Mouse (Mus musculus): ENCODE results near the gene Cux1.

Cux1 gene

DNA sequence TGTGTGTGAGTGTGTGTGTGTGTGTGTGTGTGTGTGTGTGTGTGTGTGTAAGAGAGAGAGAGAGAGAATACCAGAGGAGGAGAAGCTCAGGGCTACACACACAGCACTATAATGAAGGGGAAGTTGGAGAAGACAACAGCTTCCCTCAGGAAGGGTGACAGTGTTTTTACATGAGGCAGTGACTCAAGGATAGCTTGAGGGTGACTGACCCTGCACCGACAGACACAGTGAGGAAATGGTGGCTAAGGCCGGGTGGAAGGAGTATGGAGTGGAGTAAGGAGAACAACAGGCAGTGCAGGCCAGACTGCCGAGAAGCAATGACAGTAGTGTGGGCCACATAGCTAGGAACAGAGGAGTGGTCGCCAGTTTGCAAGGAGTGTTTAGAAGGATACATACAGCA, 137.6 kb downstream of the Cux1 start:
- DNase-seq (ENCODE audit: low read depth, low spot score), result no peak

DNA sequence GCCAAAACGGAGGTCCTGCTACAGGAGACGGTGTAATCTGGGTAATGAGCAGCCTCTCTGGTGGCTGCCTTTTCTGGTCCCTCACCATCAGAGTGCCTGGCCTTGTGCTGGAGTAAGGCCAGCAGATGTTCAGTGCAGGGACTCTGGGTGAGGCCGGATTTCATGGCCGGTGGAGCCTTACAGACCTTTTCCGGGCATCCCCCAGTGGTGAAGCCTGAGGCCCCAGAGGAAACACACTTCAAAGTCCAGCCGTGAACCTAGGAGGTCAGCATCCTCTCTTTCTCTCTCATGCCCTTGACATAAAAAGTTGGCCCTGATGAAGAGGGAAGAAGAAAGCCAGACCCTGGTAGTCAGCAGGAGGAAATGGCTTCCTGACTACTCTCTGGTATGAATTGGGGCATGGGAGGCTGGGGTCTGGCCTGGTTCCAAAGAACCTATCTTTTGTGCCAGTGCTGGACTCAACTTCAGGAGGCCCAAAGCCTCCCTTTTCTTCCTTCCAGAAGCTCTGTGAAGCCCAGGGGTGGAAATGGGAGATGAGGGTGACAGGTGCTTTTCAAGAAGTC, 138.7 kb downstream of the Cux1 start:
- DNase-seq (ENCODE audit: low read depth, low spot score), result no peak

DNA sequence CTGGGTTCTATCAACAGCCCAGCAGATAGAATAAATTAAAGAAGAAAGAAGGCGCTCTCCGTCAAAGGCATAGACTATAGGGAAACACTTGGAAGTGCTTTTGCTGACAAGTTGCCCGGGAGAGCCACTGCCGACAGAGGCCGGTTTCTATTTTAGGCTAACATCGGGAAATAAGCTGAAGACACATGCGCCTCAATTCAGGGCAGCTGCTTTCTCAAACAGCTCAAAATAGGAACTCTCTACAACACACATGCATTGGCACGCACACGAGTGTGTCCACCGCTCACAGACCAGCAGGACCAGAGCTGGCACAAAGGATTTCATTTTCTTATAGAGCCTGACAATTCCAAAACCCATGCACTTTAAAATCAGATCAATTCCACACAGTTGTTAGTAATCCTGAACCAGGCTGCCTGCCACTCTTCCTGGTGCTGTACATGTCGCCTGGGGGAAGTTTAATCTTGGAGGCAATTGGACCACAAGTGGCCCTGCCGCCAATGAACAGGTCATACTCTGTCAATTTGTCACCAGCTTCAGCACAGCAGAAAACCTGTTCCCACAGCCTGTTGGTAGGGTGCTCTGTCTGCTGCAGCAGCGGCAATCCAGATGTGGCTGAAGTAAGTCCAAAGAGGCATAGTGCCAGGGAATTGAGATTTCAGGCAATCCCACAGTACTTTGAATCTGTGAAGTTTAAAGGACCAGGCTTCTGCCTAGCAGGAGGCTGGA, 139.4 kb downstream of the Cux1 start:
- DNase-seq (ENCODE audit: low read depth, low spot score), result no peak

- no peak for DNase-seq (ENCODE audit: low read depth, low spot score)
Measured at GRCm38 (mm10) chr5:136427121-136427771, 140.0 kb downstream of the Cux1 start.

DNA sequence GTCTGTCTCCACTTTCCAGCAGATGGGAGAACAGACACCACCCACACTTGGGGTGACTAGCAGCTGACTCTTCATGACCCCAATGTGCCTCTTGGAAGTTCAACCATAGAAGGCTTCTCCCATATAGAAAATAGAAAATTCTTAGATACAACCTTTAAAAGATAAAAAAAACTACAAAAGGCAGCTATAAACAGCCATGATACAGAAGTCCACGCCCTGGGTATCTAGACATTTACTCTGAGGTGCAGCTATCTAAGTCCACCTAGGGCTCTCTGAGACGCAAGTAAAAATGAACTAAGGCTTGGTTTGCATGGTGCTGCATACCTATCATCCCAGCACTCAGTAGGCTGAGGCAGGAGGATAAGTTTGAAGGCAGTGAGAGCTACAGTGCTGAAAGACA, 144.3 kb downstream of the Cux1 start:
- DNase-seq (ENCODE audit: low read depth, low spot score), result no peak

DNA sequence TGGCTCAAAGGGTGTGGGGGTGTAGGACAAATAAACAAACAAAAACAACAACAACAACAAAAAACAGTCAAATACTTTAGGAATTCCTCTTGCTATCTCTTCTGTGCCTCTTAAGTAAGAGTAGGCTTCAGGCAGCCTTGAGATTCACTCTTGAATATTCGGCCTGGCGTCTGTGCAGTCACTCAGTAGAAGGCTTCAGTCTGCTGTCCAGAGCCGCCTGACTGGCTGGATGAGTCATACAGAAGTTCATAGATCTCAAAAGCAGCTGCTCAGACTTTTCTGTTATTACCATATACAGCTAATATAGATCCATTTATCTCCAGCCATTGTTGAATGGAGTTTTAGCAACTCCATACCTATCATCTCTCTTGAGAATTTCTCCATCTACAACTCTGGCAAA, 145.4 kb downstream of the Cux1 start:
- no peak for DNase-seq (ENCODE audit: low read depth, low spot score)

DNA sequence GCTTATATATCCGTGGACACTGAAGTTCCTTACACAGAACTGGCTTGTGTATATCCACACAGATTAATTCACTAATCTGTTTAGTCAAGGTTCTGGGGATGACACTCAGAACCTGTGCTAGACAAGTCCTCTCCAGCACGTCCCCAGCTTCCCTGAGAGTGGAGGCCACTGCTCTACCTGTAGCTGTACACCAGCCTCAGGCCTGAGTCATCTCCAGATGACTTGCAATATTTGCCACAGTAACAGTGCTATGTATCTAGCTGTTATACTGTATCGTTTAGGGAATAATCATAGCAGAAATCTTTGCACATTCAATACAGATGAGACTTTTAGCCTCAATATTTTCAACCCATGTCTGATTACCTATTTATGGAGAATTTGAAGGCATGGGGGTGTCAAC, 146.0 kb downstream of the Cux1 start:
- no peak for DNase-seq (ENCODE audit: low read depth, low spot score)

GRCm38 (mm10) chr5:136420342-136420741, 146.9 kb downstream of the Cux1 start:
- no peak for DNase-seq (ENCODE audit: low read depth, low spot score)

DNA sequence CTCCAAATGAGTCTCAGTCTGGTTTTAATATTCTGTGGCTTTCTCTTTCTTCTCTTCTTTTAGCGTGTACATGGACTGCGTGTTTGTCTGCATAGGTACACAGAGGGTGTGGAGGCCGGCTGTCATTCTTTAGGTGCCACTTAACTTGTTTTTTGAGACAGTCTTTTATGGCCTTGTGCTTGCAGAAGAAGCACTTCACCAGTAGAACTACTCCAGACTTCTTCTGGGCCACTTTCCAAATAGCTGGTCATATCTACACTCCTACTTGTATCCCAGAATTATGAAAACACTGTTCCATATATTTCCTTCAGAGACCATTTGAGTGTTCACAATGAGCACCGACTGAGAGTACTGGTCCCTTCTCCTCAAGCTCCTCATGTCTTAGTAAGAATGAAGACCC, 149.4 kb downstream of the Cux1 start:
- no peak for DNase-seq (ENCODE audit: low read depth, low spot score)

- no peak for DNase-seq (ENCODE audit: low read depth, low spot score)
Measured at GRCm38 (mm10) chr5:136414479-136414878, 152.8 kb downstream of the Cux1 start.

GRCm38 (mm10) chr5:136410681-136411181, 156.6 kb downstream of the Cux1 start:
- DNase-seq (ENCODE audit: low read depth, low spot score), result no peak

DNA sequence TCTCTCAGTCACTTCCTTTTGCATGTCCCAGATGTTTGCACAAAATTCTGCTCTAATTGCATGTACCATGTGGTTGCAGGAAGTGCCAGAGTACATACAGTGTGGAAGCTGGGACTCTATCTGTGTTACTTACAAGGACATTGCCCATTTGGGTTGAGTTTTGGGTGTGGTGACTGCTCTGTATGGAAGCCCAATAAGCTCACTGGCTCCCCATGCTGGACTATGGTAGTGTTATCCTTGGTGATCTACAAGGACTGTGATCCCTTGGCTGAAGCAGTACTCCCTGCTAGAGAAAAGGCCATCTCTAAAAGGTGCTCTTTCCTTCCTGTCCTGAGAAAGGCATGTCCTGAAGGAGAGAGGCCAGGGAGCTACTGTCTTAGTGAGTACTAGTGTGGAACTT, 160.9 kb downstream of the Cux1 start:
- no peak for DNase-seq (ENCODE audit: low read depth, low spot score)

- no peak for DNase-seq (ENCODE audit: low read depth, low spot score)
Measured at GRCm38 (mm10) chr5:136403565-136403961, 163.7 kb downstream of the Cux1 start.

- no peak for DNase-seq (ENCODE audit: low read depth, low spot score)
Measured at GRCm38 (mm10) chr5:136402622-136403564, 164.4 kb downstream of the Cux1 start.

- DNase-seq (ENCODE audit: low read depth, low spot score), result no peak
Measured at GRCm38 (mm10) chr5:136398706-136399105, 168.6 kb downstream of the Cux1 start.

GRCm38 (mm10) chr5:136396699-136397098, 170.6 kb downstream of the Cux1 start:
- no peak for DNase-seq (ENCODE audit: low read depth, low spot score)

- no peak for DNase-seq (ENCODE audit: low read depth, low spot score)
Measured at GRCm38 (mm10) chr5:136396256-136396655, 171.0 kb downstream of the Cux1 start.

DNA sequence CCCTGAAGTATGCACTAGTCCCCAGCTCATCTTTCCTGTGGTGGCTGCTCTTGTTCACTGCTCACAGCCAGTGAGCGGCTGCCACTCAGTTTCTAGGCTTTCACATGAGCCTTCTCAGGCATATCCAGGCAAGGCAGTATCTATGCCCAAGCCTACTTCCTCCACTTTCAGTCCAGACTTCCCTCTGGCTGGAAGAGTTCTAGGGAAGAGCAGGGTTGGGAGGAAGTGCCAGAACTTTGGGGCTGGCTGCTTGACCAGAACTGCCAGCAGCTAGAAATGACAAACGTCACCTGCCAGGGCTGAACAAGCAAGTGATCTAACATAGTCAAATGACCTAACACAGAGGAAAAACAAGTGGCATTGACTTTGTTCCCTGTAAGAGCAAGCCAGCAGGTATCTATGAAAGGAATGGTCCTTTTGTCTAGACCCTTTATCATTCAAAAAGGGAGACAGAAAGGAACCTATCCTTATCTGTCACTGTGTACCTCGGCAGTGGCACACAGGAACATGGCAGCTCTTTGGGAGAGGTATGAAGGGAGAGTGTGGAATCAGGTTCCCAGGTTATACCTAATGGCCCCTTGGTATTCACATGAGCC, 171.6 kb downstream of the Cux1 start:
- DNase-seq (ENCODE audit: low read depth, low spot score), result no peak

DNA sequence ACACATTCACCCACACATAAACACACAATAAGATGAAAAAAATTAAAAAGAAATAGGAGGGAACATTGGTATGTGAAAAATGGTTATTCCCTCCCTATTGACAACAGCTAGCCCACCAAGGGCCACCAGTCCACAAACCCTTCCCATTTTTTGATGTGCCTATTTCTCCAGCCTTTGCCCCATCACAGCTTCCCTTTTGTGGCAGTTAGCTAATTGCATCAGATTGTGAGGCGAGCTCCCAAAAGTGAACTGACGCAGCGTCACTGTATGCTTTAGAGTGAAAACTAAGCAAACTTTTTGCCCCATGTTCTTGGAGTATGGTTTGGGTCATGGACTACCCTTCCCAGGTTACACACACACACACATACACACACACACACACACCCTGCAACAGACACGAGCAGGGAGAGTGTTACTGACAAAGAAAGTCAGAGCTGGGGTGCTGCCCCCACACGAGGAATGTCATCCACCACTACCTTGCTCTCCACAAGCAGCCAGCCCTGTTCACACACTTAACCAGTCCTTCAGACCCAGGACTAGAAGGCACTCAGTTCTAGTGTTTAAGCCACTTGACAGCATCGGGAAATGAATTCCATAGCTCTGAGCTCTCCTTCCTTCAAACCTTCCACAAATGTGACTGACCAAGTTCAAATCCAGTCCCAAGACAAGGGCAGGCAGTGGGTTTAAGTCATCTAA, 172.6 kb downstream of the Cux1 start:
- no peak for DNase-seq (ENCODE audit: low read depth, low spot score)

DNA sequence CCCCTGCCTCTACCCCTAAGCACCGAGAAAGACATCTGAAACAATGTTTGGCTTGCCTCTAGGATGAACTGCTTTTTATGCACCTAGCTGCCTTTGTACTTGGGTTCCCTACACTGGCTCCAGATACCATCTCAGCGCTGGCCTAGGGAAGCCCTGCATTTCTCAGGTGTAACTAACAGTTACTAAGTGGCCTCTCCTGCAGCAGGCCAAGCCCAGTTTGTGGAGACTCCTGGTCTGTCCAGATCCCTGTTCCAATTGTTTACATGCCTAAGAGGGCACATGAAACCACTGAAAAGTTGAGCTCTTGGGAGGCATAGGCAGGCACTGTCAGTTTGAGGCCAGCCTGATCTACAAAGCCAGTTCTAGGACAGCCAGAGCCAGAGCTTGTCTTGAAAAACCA, 173.7 kb downstream of the Cux1 start:
- no peak for DNase-seq (ENCODE audit: low read depth, low spot score)

DNA sequence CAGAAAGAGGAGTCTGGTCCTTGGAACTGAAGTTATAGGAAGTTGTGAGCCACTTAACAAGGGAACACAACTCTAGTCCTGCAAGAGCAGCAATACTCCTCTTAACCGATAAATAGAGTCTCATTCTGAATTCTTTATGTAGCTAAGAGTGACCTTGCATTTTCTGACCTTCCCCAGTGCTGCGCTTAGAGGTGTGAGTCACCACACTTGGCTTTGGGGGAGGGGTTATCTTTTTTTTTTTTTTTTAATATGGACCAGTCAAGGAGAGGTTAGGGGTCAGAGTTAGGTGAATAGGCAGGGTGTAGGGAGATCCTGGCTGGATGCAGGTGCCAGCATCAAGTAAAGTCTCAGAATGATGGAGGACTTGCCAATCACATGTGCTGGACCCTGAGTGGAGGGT, 180.5 kb downstream of the Cux1 start:
- no peak for DNase-seq (ENCODE audit: low read depth, low spot score)

Data from retina, postnatal 7 days (tissue).